Mouse (Mus musculus) spleen, adult 2 months (tissue): ENCODE measurements around the gene Ncoa6.
"Not testable (repeated sequence)": the region's sequence is repeated elsewhere in the genome, so short reads cannot be mapped to it uniquely, and the experiment has no call there.

Experiments used
- CTCF ChIP-seq: fragments of 200-500 bp; IDR thresholded peaks from 2 replicates; pipeline ENCODE4 v1.5.1; 2011; ENCODE audit warnings: mild to moderate bottlenecking, inconsistent platforms; ENCODE audit not compliant: insufficient read depth, insufficient read length, insufficient replicate concordance; ENCODE audit errors: extremely low read depth
- POLR2A ChIP-seq: fragments of 200-500 bp; IDR thresholded peaks from 2 replicates; pipeline ENCODE4 v1.6.1; 2011; ENCODE audit warnings: low read depth, low read length, inconsistent platforms

DNA sequence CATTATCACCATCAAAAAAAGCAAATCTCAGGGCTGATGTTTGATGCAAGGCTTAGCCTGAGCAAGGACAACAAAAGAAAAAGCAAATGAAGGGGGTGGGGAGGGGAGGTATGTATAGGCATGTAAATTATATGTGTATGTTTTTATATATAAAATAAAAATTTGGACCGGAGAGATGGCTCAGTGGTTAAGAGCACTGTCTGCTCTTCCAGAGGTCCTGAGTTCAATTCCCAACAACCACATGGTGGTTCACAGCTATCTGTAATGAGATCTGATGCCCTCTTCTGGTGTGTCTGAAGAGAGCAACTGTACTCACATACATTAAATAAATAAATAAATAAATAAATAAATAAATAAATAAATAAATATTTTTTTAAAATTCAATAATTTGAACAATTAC, 25.8 kb downstream of the Ncoa6 start:
- TF ChIP-seq CTCF, POLR2A: not testable (repeated sequence)
